Mouse (Mus musculus) layer of hippocampus, adult 2 months (tissue): ENCODE measurements around the gene Plxdc2. TPM values are rescaled to one million over a fixed set of nuclear protein-coding genes. Genes with fewer than 3 reads are reported as not detected.
A peak's percentile ranks its signal among the peaks of the same experiment; 100 is the strongest.
"Not testable (repeated sequence)": the region's sequence is repeated elsewhere in the genome, so short reads cannot be mapped to it uniquely, and the experiment has no call there.

ENCODE experiments used
- DNase-seq, 2 experiments: peaks; one replicate each; pipeline ENCODE4 v3.0.0; 2022; ENCODE audit warnings: low spot score in 2 of 2
- H3K27ac ChIP-seq: fragments of 200-600 bp; 2 replicates; pipeline ENCODE4 v1.8.1; 2022
- H3K4me3 ChIP-seq: fragments of 200-600 bp; 2 replicates; pipeline ENCODE4 v1.8.1; 2022; ENCODE audit warnings: mild to moderate bottlenecking
- CTCF ChIP-seq: fragments of 200-600 bp; conservative IDR thresholded peaks from 2 replicates; pipeline ENCODE4 v1.8.1; 2022; ENCODE audit warnings: antibody characterized with exemption, mild to moderate bottlenecking, moderate library complexity
- total RNA-seq, 2 experiments: library from RNA; stranded (reverse); gene quantifications; 2 replicates each; pipeline ENCODE4 v1.2.3; 2021

The Plxdc2 gene
- total RNA-seq, 2 experiments from 2014 or later: 25.2 to 26.6 TPM

- TF ChIP-seq CTCF: no peak
- H3K27ac ChIP-seq: no peak overlapping the region
- DNase-seq: no peak
- H3K4me3 ChIP-seq: no peak overlapping the region
These were observed 387.5 kb downstream of the Plxdc2 start for GRCm38 (mm10) chr2:16743568-16743967.

DNA sequence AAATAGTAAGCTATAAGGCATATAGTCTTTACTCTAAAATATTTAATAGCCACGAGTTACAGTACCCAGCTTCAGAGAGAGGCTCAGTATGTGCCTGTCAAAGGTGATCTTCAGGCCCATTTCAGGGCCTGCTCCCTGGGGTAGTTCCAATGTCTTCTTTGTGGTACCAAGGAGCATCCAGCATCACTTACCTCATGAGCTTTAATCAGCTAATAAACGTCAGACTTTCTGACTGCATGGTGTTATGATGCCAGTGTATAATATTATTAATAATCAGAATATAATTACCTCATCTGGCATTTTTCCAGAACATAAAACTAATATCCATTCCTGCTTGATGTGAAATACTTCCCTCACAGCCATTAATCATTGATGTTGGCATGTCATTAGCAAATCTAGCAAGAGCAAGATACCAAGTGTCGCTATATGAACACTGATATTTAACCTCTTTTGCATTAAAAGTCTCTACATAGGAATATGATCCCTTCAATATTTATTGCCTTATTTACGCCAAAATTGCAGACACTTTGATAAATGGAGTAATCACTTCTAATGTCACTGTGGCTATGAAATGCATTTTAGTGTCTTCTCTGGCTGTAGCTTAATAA lies 393.3 kb downstream of the Plxdc2 start:
- TF ChIP-seq CTCF: no peak
- no peak for DNase-seq
- Histone ChIP-seq H3K27ac (no peak overlapping the region), H3K4me3 (no peak overlapping the region)

DNA sequence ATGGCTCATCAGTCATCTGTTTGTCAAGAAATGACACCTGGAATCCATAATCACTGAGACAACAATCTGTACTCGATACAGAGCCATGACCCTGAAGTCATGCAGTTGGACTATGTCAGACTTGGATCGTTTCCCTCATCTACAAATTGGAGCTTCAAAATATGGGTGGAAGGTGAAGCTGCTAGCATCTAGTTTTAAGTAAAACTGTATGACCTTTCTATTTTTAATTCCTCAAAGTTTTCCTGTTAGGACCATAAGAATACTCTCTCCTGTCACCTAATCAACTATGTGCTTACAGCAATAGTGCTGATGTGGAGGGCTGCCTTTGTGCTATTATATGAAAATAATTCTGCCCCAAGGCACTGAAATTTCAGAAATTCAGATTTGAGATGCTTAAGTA lies 401.1 kb downstream of the Plxdc2 start:
- no peak for TF ChIP-seq CTCF
- no peak overlapping the region for H3K4me3 ChIP-seq
- no peak for DNase-seq
- H3K27ac ChIP-seq: no peak overlapping the region

- no peak for TF ChIP-seq CTCF
- no peak overlapping the region for H3K4me3 ChIP-seq
- DNase-seq: no peak
- no peak overlapping the region for H3K27ac ChIP-seq
These were observed 403.7 kb downstream of the Plxdc2 start for GRCm38 (mm10) chr2:16759766-16760165.

- not testable (repeated sequence) for H3K4me3 ChIP-seq, DNase-seq, H3K27ac ChIP-seq
These were observed 413.0 kb downstream of the Plxdc2 start for GRCm38 (mm10) chr2:16769149-16769548.

GRCm38 (mm10) chr2:16773398-16774113 lies 417.5 kb downstream of the Plxdc2 start:
- no peak for DNase-seq
- no peak overlapping the region for H3K4me3 ChIP-seq
- TF ChIP-seq CTCF: no peak
- no peak overlapping the region for H3K27ac ChIP-seq

DNA sequence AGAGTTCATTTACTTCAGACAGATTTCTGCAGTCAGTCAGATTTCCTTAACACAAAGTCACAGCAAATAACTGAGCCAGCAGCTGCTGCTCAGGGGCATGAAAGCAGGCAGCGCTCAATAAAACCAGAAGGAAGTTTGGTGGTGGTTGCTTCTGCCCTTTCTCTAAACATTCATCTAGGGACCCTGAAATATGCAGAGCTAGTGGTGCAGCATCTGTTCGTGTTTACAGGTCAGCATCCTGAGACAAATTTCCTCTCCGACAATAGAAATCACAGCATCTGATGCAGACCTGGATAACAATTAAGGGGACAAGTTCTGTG lies 418.0 kb downstream of the Plxdc2 start:
- TF ChIP-seq CTCF: no peak
- Histone ChIP-seq H3K4me3 (no peak overlapping the region), H3K27ac (no peak overlapping the region)
- no peak for DNase-seq

- TF ChIP-seq CTCF: no peak
- H3K4me3 ChIP-seq: no peak overlapping the region
- peak in 1 of 2 experiments; percentile 39 for DNase-seq
- no peak overlapping the region for H3K27ac ChIP-seq
These were observed 439.2 kb downstream of the Plxdc2 start for GRCm38 (mm10) chr2:16795283-16795682.
